Mouse (Mus musculus) lung, embryonic 16.5 days (tissue): ENCODE measurements at regions not wholly inside any gene's neighbourhood (a gene's known extent, or its start where the extent isn't known, plus 50 kb on each side); places are given as distances from the start of the nearest gene placed in this dataset.
"Not testable (repeated sequence)": the region's sequence is repeated elsewhere in the genome, so short reads cannot be mapped to it uniquely, and the experiment has no call there.

Experiments used
- ATAC-seq: fragments of 200-750 bp; cut with Nextera tagmentation; 2 replicates; pipeline ENCODE4 v1.8.0; 2017; ENCODE audit warnings: low read depth, mild to moderate bottlenecking, moderate library complexity
- H3K27ac ChIP-seq: fragments of 300-500 bp; sonication (generic); 2 replicates; pipeline ENCODE4 v1.5.1; 2014; ENCODE audit warnings: mild to moderate bottlenecking, control low read depth, low read length
- H3K27me3 ChIP-seq: fragments of 300-500 bp; sonication (generic); 2 replicates; pipeline ENCODE4 v1.6.1; 2014; ENCODE audit warnings: low read depth, low read length, mixed read lengths; ENCODE audit not compliant: control insufficient read depth, insufficient read depth
- H3K36me3 ChIP-seq: fragments of 300-500 bp; sonication (generic); 2 replicates; pipeline ENCODE4 v1.6.1; 2014; ENCODE audit warnings: low read length; ENCODE audit not compliant: control insufficient read depth, insufficient read depth
- H3K4me1 ChIP-seq: fragments of 300-500 bp; sonication (generic); replicated peaks from 2 replicates; pipeline ENCODE4 v1.6.1; 2014; ENCODE audit warnings: low read length, mixed read lengths; ENCODE audit not compliant: control insufficient read depth, insufficient read depth
- H3K4me2 ChIP-seq: fragments of 300-500 bp; sonication (generic); 2 replicates; pipeline ENCODE4 v1.6.1; 2014; ENCODE audit warnings: low read depth, low read length, control low read depth
- H3K4me3 ChIP-seq: fragments of 300-500 bp; sonication (generic); 2 replicates; pipeline ENCODE4 v1.5.1; 2014; ENCODE audit warnings: mild to moderate bottlenecking, low read length, control low read depth
- H3K9ac ChIP-seq: fragments of 300-500 bp; sonication (generic); 2 replicates; pipeline ENCODE4 v1.6.1; 2014; ENCODE audit warnings: low read length, control low read depth
- H3K9me3 ChIP-seq: fragments of 300-500 bp; sonication (generic); 2 replicates; pipeline ENCODE4 v1.6.1; 2016; ENCODE audit warnings: low read length; ENCODE audit not compliant: control insufficient read depth
- WGBS: fragments of 180-500 bp; shearing (Covaris S2); extraction: QIAGEN DNeasy Blood & Tissue Kit; methylation state at CpG from one replicate; pipeline ENCODE4 v1.1.7; 2014; 5-methylcytosine and 5-hydroxymethylcytosine counted together

DNA sequence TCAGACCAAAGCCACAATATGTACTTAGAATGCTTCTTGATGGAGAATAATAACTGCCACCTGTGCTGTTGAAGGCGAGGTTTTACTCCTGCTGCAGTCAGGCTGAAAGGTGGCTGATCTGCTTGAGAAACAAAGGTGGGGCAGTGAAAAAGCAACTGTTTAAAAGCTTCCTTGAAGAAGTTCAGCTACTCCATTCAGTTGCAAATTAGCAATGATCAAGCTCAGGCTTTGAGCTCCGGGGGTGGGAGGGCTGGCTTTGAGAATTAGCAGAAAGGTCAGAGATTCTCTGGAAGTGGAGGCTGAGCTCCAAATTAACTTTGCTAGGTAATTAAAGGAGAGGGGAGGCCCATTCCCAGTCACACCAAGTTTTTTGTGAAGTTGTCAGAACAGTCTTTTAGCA is 90.2 kb upstream of the Tns3 start:
- H3K4me3 ChIP-seq, H3K27me3 ChIP-seq, H3K4me1 ChIP-seq, H3K27ac ChIP-seq, ATAC-seq, H3K36me3 ChIP-seq, H3K9me3 ChIP-seq, H3K9ac ChIP-seq, H3K4me2 ChIP-seq: not testable (repeated sequence)
- WGBS = 48% methylated on average over 2 of the region's 2 CpGs

DNA sequence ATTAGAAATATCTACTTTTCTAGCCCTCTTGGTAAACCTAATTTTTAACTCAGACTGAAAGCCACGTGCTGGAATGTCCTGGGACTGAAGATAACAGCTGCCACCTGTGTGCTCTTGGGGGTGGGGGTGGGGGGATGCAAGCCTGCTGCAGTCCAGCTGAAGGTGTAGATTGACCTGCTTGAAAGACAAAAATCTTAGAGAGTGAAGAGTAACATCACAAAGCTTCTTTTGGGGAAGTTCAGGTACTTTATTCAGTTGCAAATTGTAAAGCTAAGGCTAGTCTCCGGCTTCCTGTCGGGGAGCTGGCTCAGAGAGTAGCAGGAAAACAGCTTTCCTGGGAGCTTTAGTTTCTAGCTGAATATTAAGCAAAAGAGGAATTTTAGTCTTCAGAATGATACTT is 71.4 kb upstream of the Tns3 start:
- H3K9ac ChIP-seq, H3K4me2 ChIP-seq, H3K4me3 ChIP-seq, H3K4me1 ChIP-seq, H3K36me3 ChIP-seq, H3K27me3 ChIP-seq, H3K27ac ChIP-seq, H3K9me3 ChIP-seq, ATAC-seq: not testable (repeated sequence)
- WGBS = 60% methylated on average over 3 of the region's 3 CpGs

DNA sequence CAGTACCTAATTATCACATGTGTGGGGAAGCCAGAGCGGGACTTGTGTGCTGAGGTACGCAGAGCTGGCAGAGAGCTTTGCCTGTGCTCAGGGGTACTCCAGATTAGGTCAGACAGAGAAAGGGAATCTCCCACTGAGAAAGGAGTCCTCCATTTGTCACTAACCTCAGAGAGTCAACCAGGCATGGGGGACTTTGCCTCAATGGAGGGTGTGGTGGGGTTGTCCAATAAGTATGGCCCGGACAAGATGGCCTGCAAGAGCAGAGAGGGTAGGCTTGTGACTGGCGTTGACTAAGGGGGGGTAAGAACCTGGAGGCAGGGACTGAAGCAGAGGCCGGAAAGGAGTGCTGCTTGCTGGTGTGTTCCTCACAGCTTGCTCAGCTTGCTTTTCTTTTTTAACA is 62.7 kb upstream of the Tns3 start:
- Histone ChIP-seq H3K27me3 (no peaks in the 10 kb centered on the region), H3K4me3 (no peak overlapping the region), H3K4me1 (no peaks in the 10 kb centered on the region), H3K36me3 (no peaks in the 10 kb centered on the region), H3K4me2 (no peak overlapping the region), H3K9ac (no peak overlapping the region), H3K9me3 (no peaks in the 10 kb centered on the region), H3K27ac (no peak overlapping the region)
- ATAC-seq = no peak
- 89% methylated on average over 5 of the region's 5 CpGs for WGBS

DNA sequence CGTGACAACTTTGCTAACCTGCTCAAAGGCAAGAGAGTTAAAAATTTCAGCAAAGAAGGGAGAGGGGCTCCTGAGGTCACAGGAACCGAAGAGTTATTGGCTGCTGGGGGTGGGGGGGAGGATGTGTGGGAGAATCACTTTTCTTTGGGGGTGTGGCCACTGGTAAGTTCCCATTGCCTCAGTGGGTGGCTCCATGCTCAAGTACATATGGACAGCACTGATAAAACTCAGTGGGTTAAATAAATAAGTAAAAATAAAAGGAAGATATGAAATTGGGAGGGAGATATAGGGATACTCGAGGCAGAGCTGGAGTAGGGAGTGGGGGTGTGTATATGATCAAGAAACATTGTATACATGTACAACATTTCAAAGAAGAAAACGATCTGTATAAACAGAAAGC is 61.2 kb upstream of the Tns3 start:
- Histone ChIP-seq H3K27me3 (no peaks in the 10 kb centered on the region), H3K4me2 (no peak overlapping the region), H3K27ac (no peak overlapping the region), H3K4me3 (no peak overlapping the region), H3K4me1 (no peaks in the 10 kb centered on the region), H3K9ac (no peak overlapping the region), H3K36me3 (no peaks in the 10 kb centered on the region), H3K9me3 (no peaks in the 10 kb centered on the region)
- 33% methylated on average over 4 of the region's 4 CpGs for WGBS
- ATAC-seq = no peak

DNA sequence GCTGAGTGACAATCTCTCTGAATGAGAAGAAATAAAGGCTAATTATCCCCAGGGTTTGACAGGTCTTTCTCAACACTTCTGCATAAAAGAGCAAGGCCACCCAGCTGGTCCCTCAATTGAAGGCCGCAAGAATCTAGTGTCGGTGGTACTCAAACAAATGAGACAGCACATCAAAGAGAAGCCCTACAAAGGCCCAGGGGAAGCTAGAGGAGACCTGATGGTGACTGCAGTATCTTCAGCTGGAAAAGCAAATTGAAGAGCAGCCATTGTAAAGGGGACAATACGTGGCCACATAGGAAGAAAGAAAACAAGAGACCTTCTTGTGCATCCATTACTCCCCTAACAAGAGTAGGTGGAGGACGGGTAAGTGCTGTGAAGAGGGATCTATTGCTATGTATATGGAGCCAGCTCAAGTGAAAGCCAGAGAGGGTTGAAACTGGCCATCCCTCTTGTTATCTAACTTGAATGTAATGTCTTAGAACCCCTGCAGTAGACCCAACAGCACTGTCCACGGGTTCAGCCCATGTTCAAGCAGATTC is 58.8 kb upstream of the Tns3 start:
- Histone ChIP-seq H3K4me2 (no peak overlapping the region), H3K9me3 (no peaks in the 10 kb centered on the region), H3K4me3 (no peak overlapping the region), H3K27ac (no peak overlapping the region), H3K4me1 (no peaks in the 10 kb centered on the region), H3K36me3 (no peaks in the 10 kb centered on the region), H3K9ac (no peak overlapping the region), H3K27me3 (no peaks in the 10 kb centered on the region)
- ATAC-seq = no peak
- 23% methylated on average over 5 of the region's 5 CpGs for WGBS

DNA sequence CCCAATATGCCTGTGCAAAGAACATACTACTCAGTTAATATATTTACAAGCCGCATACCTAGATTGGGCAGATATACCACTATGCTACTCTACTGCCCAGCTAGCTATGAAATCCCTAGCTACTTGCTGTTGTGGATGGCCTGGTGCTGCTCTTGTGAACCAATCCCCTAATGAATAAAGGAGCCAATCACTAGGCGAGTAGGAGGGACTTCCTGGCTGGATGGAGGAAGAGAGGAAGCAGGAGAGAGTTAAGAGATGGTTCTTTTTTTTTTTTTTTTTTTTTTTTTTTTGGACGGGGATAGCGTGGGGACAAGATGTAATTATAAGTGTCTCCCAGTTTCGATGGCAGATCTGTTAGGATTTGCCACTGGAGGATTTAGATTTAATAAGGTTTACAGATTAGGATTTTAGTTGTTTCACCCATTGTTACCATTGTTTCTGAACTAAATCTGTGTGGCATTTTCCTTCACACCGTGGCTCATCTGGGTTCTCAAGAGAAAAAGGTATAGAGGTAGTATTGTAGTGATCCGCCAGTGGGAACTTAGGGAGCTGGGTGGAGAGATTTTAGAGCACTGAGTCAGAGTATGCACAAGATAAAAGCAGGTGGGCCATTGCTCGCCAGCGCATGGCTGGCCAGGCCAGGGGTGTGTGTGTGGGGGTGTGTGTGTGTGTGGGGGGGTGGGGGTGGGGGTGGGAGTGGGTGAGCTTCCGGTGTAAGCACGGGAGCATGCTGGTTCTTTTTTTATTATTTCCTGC is 55.1 kb upstream of the Tns3 start:
- peaks cover 3% of the 10 kb centered on the region; the same call in 1 of the 2 replicates for H3K4me1 ChIP-seq
- no peaks in the 10 kb centered on the region for H3K27me3 ChIP-seq
- H3K4me3 ChIP-seq = no peak overlapping the region
- no peaks in the 10 kb centered on the region for H3K9me3 ChIP-seq
- no peak overlapping the region for H3K9ac ChIP-seq
- 76% methylated on average over 11 of the region's 11 CpGs for WGBS
- H3K36me3 ChIP-seq = no peaks in the 10 kb centered on the region
- no peak overlapping the region for H3K4me2 ChIP-seq
- no peak overlapping the region for H3K27ac ChIP-seq
- ATAC-seq = no peak

DNA sequence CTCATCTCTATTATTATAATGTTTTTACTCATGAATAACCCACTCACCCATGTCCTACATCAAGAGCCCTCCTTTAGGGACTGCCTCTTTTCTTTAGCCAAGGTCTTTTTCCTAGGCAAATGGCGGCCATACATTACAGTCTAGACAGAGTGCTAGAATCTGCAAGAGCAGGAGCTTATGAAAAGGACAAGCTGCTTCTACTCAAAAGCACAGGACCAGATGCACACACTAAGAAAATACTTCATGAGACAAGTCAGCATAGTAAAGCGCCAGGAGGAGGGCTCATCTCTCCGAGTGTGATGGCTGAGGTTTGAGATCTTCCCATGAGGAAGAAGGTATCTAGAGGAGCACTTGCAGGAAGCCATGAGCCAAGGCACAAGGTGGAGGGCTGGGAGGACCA is 53.4 kb upstream of the Tns3 start:
- Histone ChIP-seq H3K4me2 (no peak overlapping the region), H3K36me3 (no peaks in the 10 kb centered on the region), H3K9me3 (no peaks in the 10 kb centered on the region), H3K4me3 (no peak overlapping the region), H3K9ac (no peak overlapping the region), H3K27me3 (no peaks in the 10 kb centered on the region), H3K27ac (no peak overlapping the region), H3K4me1 (peaks cover 3% of the 10 kb centered on the region; the same call in 1 of the 2 replicates)
- WGBS = 82% methylated on average over 3 of the region's 3 CpGs
- peak; percentile 46 for ATAC-seq

DNA sequence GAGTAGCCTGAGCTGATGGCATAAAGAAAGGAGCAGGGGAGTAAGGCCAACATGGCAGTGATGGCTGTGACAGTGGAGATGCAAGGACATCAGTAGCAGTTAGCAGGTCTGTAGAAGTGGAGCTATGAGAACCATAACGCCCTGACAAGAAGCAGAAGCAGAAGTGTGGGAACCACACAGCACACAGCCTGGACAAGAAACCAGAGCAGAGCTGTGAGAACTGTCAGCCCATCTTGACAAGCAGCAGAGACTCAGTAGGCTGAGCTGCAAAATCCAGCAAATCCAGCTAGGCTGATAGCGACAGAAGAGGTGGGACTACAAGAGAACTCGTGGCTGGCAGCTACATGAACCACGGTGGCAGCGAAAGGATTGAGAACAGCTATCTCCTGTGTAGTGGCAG is 52.5 kb upstream of the Tns3 start:
- Histone ChIP-seq H3K4me3 (no peak overlapping the region), H3K9ac (no peak overlapping the region), H3K4me1 (peaks cover 3% of the 10 kb centered on the region; the same call in 1 of the 2 replicates), H3K9me3 (no peaks in the 10 kb centered on the region), H3K36me3 (no peaks in the 10 kb centered on the region), H3K4me2 (no peak overlapping the region), H3K27me3 (no peaks in the 10 kb centered on the region), H3K27ac (no peak overlapping the region; the same call in 1 of the 2 replicates)
- ATAC-seq = no peak
- 49% methylated on average over 5 of the region's 5 CpGs for WGBS

DNA sequence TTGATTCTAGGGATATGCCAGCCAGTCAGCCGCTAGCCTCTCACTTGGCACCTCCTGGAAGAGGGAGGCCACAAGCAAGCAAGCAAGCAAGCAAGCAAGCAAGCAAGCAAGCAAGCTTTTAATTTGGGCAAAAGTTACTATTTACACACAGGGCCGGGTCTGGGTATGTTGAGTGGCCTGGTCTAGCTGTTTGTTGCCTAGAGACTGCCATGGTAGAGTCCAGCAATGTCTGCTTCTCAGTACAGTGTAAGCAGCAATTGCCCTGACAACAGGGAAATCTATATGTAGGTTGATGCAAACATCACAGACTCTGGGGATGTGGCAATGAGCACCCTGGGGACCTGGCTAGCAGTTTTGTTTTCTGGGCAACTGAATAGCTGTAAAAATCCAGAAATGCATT is 51.4 kb upstream of the Tns3 start:
- Histone ChIP-seq H3K9ac (no peak overlapping the region), H3K27ac (no peak overlapping the region), H3K4me1 (peaks cover 3% of the 10 kb centered on the region; the same call in 1 of the 2 replicates), H3K27me3 (no peaks in the 10 kb centered on the region), H3K4me2 (no peak overlapping the region), H3K4me3 (no peak overlapping the region), H3K9me3 (no peaks in the 10 kb centered on the region), H3K36me3 (no peaks in the 10 kb centered on the region)
- 53% methylated on average over 2 of the region's 2 CpGs for WGBS
- ATAC-seq = no peak
